Mouse (Mus musculus): Measurements from ENCODE around the gene Anks3. TPM values are rescaled to one million over a fixed set of nuclear protein-coding genes. Genes with fewer than 3 reads are reported as not detected.

The Anks3 gene
- polyA plus RNA-seq, 1 experiment from 2014 or later, result 62.2 TPM

DNA sequence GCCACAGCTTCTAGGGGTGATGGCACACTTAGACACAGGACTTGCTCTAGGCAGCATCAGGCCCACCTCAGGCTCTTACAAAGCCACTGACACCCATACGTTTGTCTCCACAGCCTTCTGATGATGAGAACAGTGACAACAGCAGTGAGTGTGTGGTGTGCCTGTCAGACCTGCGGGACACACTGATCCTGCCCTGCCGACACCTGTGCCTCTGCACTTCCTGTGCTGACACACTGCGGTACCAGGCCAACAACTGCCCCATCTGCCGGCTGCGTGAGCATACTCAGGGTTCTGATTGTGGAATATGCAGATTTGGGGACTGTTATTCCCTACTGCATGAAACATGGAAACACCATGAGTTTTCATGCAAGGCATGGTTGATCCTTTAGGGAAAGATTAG, 41.5 kb downstream of the Anks3 start:
- Histone ChIP-seq H3K9ac (replicated peaks; ENCODE audit: low read depth, low read length) (no peak overlapping the region), H3K36me3 (ENCODE audit: control insufficient read depth, insufficient read depth, low read length) (peaks cover 48% of the 10 kb centered on the region), H3K4me3 (ENCODE audit: low read depth, low read length) (no peak overlapping the region), H3K4me2 (ENCODE audit: low read depth, low read length) (no peak overlapping the region), H3K27me3 (ENCODE audit: control insufficient read depth, insufficient read depth, low read length) (no peaks in the 10 kb centered on the region), H3K27ac (ENCODE audit: low read depth, low read length) (no peak overlapping the region), H3K4me1 (ENCODE audit: control insufficient read depth, insufficient read depth, low read length) (no peaks in the 10 kb centered on the region), H3K9me3 (ENCODE audit: control insufficient read depth, low read length) (no peaks in the 10 kb centered on the region)
- WGBS, result 96% methylated on average over 6 of the region's 6 CpGs
- no peak for ATAC-seq (ENCODE audit: low read depth)

DNA sequence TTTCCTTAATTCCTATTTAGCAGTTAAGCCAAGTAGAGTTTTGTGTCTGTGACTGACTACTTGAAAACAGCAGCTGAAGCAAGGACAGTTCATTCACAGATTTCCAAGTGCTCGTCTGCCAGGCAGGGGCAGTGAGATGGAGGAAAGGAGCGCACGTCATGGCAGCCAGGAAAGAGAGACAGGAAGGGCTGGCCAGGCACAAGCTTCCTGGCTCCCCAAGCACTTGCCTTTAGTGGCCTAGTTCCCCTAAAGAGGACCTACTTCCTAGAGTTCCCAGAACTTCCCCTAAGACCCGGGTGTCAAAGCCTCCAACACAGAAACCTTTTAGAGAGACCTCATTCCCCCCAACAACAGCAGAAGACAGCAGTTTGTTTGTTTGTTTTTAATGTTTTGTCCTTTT, 43.4 kb downstream of the Anks3 start:
- ATAC-seq (ENCODE audit: low read depth), result no peak
- Histone ChIP-seq H3K4me1 (ENCODE audit: control insufficient read depth, insufficient read depth, low read length) (no peaks in the 10 kb centered on the region), H3K4me2 (ENCODE audit: low read depth, low read length) (no peak overlapping the region), H3K36me3 (ENCODE audit: control insufficient read depth, insufficient read depth, low read length) (peaks cover 44% of the 10 kb centered on the region), H3K9me3 (ENCODE audit: control insufficient read depth, low read length) (no peaks in the 10 kb centered on the region), H3K27me3 (ENCODE audit: control insufficient read depth, insufficient read depth, low read length) (no peaks in the 10 kb centered on the region), H3K9ac (replicated peaks; ENCODE audit: low read depth, low read length) (no peak overlapping the region), H3K27ac (ENCODE audit: low read depth, low read length) (no peak overlapping the region), H3K4me3 (ENCODE audit: low read depth, low read length) (no peak overlapping the region)
- 85% methylated on average over 4 of the region's 4 CpGs for WGBS

DNA sequence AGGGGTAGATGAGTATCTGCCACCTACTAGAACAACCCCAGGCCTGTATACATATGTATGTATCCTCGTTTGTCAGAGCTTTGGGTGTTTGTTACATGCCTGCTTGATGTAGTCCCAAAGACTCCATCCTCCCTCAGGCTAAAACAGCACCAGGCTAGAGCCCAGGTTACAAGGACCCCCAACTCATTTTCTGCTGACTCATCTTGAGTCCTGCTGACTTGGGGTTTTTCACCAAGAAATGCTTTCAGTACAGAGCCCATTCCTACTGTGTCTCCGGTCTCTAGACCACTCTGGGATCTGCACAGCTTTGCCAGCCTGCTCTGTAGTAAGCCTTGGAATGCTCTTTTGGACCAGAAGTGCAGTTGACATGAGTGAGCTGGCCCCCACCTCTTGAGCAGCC, 47.4 kb downstream of the Anks3 start:
- Histone ChIP-seq H3K4me2 (ENCODE audit: low read depth, low read length) (no peak overlapping the region), H3K4me3 (ENCODE audit: low read depth, low read length) (no peak overlapping the region), H3K27ac (ENCODE audit: low read depth, low read length) (no peak overlapping the region), H3K9me3 (ENCODE audit: control insufficient read depth, low read length) (no peaks in the 10 kb centered on the region), H3K4me1 (ENCODE audit: control insufficient read depth, insufficient read depth, low read length) (no peaks in the 10 kb centered on the region), H3K27me3 (ENCODE audit: control insufficient read depth, insufficient read depth, low read length) (no peaks in the 10 kb centered on the region), H3K9ac (replicated peaks; ENCODE audit: low read depth, low read length) (no peak overlapping the region), H3K36me3 (ENCODE audit: control insufficient read depth, insufficient read depth, low read length) (peaks cover 42% of the 10 kb centered on the region)
- WGBS, result 88% methylated on average over 2 of the region's 2 CpGs
- no peak for ATAC-seq (ENCODE audit: low read depth)

GRCm38 (mm10) chr16:4915931-4916330, 48.1 kb downstream of the Anks3 start:
- WGBS, result 94% methylated on average over 3 of the region's 3 CpGs

GRCm38 (mm10) chr16:4913783-4914735, 49.9 kb downstream of the Anks3 start:
- no peak overlapping the region for H3K4me2 ChIP-seq (ENCODE audit: low read depth, low read length)
- WGBS, result 38% methylated on average over 12 of the region's 12 CpGs
- no peak overlapping the region for H3K9ac ChIP-seq (replicated peaks; ENCODE audit: low read depth, low read length)
- H3K4me1 ChIP-seq (ENCODE audit: control insufficient read depth, insufficient read depth, low read length), result no peaks in the 10 kb centered on the region
- 0 out of 2 replicates have a peak overlapping the region, but pooled peaks have one; percentile 8 for H3K27ac ChIP-seq (ENCODE audit: low read depth, low read length)
- H3K27me3 ChIP-seq (ENCODE audit: control insufficient read depth, insufficient read depth, low read length), result no peaks in the 10 kb centered on the region
- no peak overlapping the region for H3K4me3 ChIP-seq (ENCODE audit: low read depth, low read length)
- ATAC-seq (ENCODE audit: low read depth), result peak; percentile 67
- peaks cover 52% of the 10 kb centered on the region for H3K36me3 ChIP-seq (ENCODE audit: control insufficient read depth, insufficient read depth, low read length)
- no peaks in the 10 kb centered on the region for H3K9me3 ChIP-seq (ENCODE audit: control insufficient read depth, low read length)

More at GRCm38 (mm10) chr16:4915931-4916330, 48.1 kb downstream of the Anks3 start:
- Histone ChIP-seq H3K4me2 (ENCODE audit: low read depth, low read length) (no peak overlapping the region), H3K4me1 (ENCODE audit: control insufficient read depth, insufficient read depth, low read length) (no peaks in the 10 kb centered on the region), H3K36me3 (ENCODE audit: control insufficient read depth, insufficient read depth, low read length) (peaks cover 46% of the 10 kb centered on the region), H3K27ac (ENCODE audit: low read depth, low read length) (no peak overlapping the region), H3K27me3 (ENCODE audit: control insufficient read depth, insufficient read depth, low read length) (no peaks in the 10 kb centered on the region), H3K9ac (replicated peaks; ENCODE audit: low read depth, low read length) (no peak overlapping the region), H3K9me3 (ENCODE audit: control insufficient read depth, low read length) (no peaks in the 10 kb centered on the region), H3K4me3 (ENCODE audit: low read depth, low read length) (no peak overlapping the region)
- no peak for ATAC-seq (ENCODE audit: low read depth)

DNA sequence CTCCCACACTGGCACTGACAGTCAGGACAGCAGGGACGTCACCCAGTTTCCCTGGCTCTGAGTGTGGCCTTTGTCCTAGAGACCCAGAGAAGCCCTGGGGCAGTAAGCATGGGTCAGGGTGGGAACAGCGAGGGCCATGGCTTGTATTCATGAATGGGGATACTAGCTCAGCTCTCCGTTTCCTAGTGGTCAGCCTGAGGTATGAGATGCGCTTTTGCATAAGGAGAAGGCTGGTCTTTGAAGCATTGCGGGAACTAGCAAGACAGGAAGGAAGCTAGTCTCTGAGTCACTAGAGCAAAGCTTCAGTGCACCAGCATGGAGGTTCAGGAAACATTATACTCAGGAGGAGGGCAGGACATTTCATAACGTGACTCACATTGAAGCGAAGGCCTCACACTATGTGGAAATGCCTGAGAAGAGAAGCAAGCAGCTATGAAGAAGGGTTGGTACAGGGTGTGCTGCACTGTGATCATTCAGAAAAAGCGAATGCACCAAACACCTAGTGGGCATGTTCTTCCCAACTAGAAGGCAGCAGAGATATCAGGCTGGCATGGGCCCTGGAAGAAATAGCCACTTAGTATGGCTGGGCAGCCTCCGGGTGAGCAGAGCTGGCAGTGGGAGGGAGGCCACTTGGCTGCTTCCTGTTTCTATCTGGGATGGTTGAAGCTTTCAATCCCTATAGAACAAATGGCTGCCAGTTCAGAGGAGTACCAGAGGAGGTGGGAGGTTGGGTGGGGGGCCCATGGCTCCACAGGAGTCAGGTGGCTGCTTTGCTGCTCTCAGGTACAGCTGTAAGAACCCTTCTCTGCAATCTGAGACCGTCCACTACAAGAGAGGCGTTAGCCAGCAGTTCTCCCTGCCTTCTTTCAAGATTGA, 50.9 kb downstream of the Anks3 start:
- Histone ChIP-seq H3K4me3 (ENCODE audit: low read depth, low read length) (no peak overlapping the region), H3K36me3 (ENCODE audit: control insufficient read depth, insufficient read depth, low read length) (peaks cover 56% of the 10 kb centered on the region), H3K9me3 (ENCODE audit: control insufficient read depth, low read length) (no peaks in the 10 kb centered on the region), H3K4me1 (ENCODE audit: control insufficient read depth, insufficient read depth, low read length) (no peaks in the 10 kb centered on the region), H3K9ac (replicated peaks; ENCODE audit: low read depth, low read length) (no peak overlapping the region), H3K27ac (ENCODE audit: low read depth, low read length) (0 out of 2 replicates have a peak overlapping the region, but pooled peaks have one; percentile 28), H3K4me2 (ENCODE audit: low read depth, low read length) (no peak overlapping the region), H3K27me3 (ENCODE audit: control insufficient read depth, insufficient read depth, low read length) (no peaks in the 10 kb centered on the region)
- no peak; the same call in 1 of the 2 replicates for ATAC-seq (ENCODE audit: low read depth)
- WGBS, result 76% methylated on average over 11 of the region's 11 CpGs

GRCm38 (mm10) chr16:4912074-4912648, 51.8 kb downstream of the Anks3 start:
- 73% methylated on average over 10 of the region's 10 CpGs for WGBS
- Histone ChIP-seq H3K9me3 (ENCODE audit: control insufficient read depth, low read length) (no peaks in the 10 kb centered on the region), H3K27me3 (ENCODE audit: control insufficient read depth, insufficient read depth, low read length) (no peaks in the 10 kb centered on the region), H3K4me3 (ENCODE audit: low read depth, low read length) (no peak overlapping the region), H3K4me1 (ENCODE audit: control insufficient read depth, insufficient read depth, low read length) (no peaks in the 10 kb centered on the region), H3K36me3 (ENCODE audit: control insufficient read depth, insufficient read depth, low read length) (peaks cover 56% of the 10 kb centered on the region), H3K27ac (ENCODE audit: low read depth, low read length) (no peak overlapping the region), H3K9ac (replicated peaks; ENCODE audit: low read depth, low read length) (no peak overlapping the region), H3K4me2 (ENCODE audit: low read depth, low read length) (no peak overlapping the region)
- no peak for ATAC-seq (ENCODE audit: low read depth)

DNA sequence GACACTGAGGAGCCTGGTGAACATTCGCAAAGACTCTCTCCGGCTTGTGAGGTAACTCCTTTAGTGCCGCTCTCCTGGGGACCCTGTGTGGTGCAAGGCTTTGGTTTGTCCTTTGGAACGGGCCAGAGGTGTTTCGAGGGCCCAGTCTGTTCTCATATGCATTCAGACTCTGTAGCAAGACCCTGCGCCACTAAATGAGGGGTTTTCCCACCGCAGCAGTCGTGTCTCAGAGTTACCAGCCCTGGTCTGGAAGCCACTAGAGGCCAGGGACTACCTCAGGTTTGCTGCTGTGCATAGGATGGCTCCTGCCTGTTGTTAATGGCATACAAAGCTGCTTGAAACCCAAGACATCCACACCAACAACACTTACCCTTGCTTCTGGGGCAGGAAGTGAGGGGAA, 53.2 kb downstream of the Anks3 start:
- no peak overlapping the region for H3K9ac ChIP-seq (replicated peaks; ENCODE audit: low read depth, low read length)
- H3K27ac ChIP-seq (ENCODE audit: low read depth, low read length), result no peak overlapping the region
- 98% methylated on average over 8 of the region's 8 CpGs for WGBS
- no peaks in the 10 kb centered on the region for H3K4me1 ChIP-seq (ENCODE audit: control insufficient read depth, insufficient read depth, low read length)
- H3K36me3 ChIP-seq (ENCODE audit: control insufficient read depth, insufficient read depth, low read length), result peaks cover 43% of the 10 kb centered on the region
- no peaks in the 10 kb centered on the region for H3K27me3 ChIP-seq (ENCODE audit: control insufficient read depth, insufficient read depth, low read length)
- no peak for ATAC-seq (ENCODE audit: low read depth)
- H3K9me3 ChIP-seq (ENCODE audit: control insufficient read depth, low read length), result no peaks in the 10 kb centered on the region
- no peak overlapping the region for H3K4me3 ChIP-seq (ENCODE audit: low read depth, low read length)
- H3K4me2 ChIP-seq (ENCODE audit: low read depth, low read length), result no peak overlapping the region
